Mouse (Mus musculus): ENCODE data around the gene Spryd7.
"Not testable (repeated sequence)": the region's sequence is repeated elsewhere in the genome, so short reads cannot be mapped to it uniquely, and the experiment has no call there.

Gene Spryd7

GRCm38 (mm10) chr14:61556289-61557147 lies at the start of gene Spryd7:
Spryd7 (minus strand) TSS chr14:61556886.
- DNase-seq (ENCODE audit: extremely low read depth, insufficient read length, low spot score), result peak; percentile 96

GRCm38 (mm10) chr14:61606088-61606487 lies 49.4 kb upstream of the Spryd7 start:
- DNase-seq (ENCODE audit: extremely low read depth, insufficient read length, low spot score), result not testable (repeated sequence)

GRCm38 (mm10) chr14:61604081-61604480 lies 47.4 kb upstream of the Spryd7 start:
- no peak for DNase-seq (ENCODE audit: extremely low read depth, insufficient read length, low spot score)

GRCm38 (mm10) chr14:61603069-61603755 lies 46.5 kb upstream of the Spryd7 start:
- no peak for DNase-seq (ENCODE audit: extremely low read depth, insufficient read length, low spot score)

GRCm38 (mm10) chr14:61601348-61601747 lies 44.7 kb upstream of the Spryd7 start:
- no peak for DNase-seq (ENCODE audit: extremely low read depth, insufficient read length, low spot score)

GRCm38 (mm10) chr14:61599057-61599806 lies 42.5 kb upstream of the Spryd7 start:
- DNase-seq (ENCODE audit: extremely low read depth, insufficient read length, low spot score), result peak; percentile 88

GRCm38 (mm10) chr14:61597968-61598367 lies 41.3 kb upstream of the Spryd7 start, which contains the start of gene Trim13:
Trim13 (plus strand) TSS chr14:61598247.
- DNase-seq (ENCODE audit: extremely low read depth, insufficient read length, low spot score), result no peak

GRCm38 (mm10) chr14:61596719-61597426 lies 40.2 kb upstream of the Spryd7 start:
- DNase-seq (ENCODE audit: extremely low read depth, insufficient read length, low spot score), result no peak

GRCm38 (mm10) chr14:61589288-61590065 lies 32.8 kb upstream of the Spryd7 start:
- DNase-seq (ENCODE audit: extremely low read depth, insufficient read length, low spot score), result no peak

GRCm38 (mm10) chr14:61575941-61576340 lies 19.3 kb upstream of the Spryd7 start:
- no peak for DNase-seq (ENCODE audit: extremely low read depth, insufficient read length, low spot score)

- DNase-seq (ENCODE audit: extremely low read depth, insufficient read length, low spot score), result no peak
These were observed 18.4 kb upstream of the Spryd7 start for GRCm38 (mm10) chr14:61575066-61575465.

- no peak for DNase-seq (ENCODE audit: extremely low read depth, insufficient read length, low spot score)
These were observed 15.4 kb upstream of the Spryd7 start for GRCm38 (mm10) chr14:61572131-61572530.

GRCm38 (mm10) chr14:61571366-61571765 lies 14.7 kb upstream of the Spryd7 start:
- peak; percentile 10 for DNase-seq (ENCODE audit: extremely low read depth, insufficient read length, low spot score)

- no peak for DNase-seq (ENCODE audit: extremely low read depth, insufficient read length, low spot score)
These were observed 12.7 kb upstream of the Spryd7 start for GRCm38 (mm10) chr14:61569344-61569743.

- DNase-seq (ENCODE audit: extremely low read depth, insufficient read length, low spot score), result not testable (repeated sequence)
These were observed 9.5 kb upstream of the Spryd7 start for GRCm38 (mm10) chr14:61566211-61566610.

- DNase-seq (ENCODE audit: extremely low read depth, insufficient read length, low spot score), result no peak
These were observed 3.2 kb upstream of the Spryd7 start for GRCm38 (mm10) chr14:61559856-61560255.

GRCm38 (mm10) chr14:61558901-61559300 lies 2.2 kb upstream of the Spryd7 start:
- DNase-seq (ENCODE audit: extremely low read depth, insufficient read length, low spot score), result no peak

- no peak for DNase-seq (ENCODE audit: extremely low read depth, insufficient read length, low spot score)
These were observed 776 bp downstream of the Spryd7 start for GRCm38 (mm10) chr14:61555931-61556288.

GRCm38 (mm10) chr14:61548614-61549013 lies 8.1 kb downstream of the Spryd7 start:
- no peak for DNase-seq (ENCODE audit: extremely low read depth, insufficient read length, low spot score)

- DNase-seq (ENCODE audit: extremely low read depth, insufficient read length, low spot score), result not testable (repeated sequence)
These were observed 18.9 kb downstream of the Spryd7 start for GRCm38 (mm10) chr14:61537772-61538171.

Data from 3134 (cell line).